Mouse (Mus musculus) heart, adult 2 months (tissue): ENCODE measurements around the gene Cgas. TPM values are rescaled to one million over a fixed set of nuclear protein-coding genes. Genes with fewer than 3 reads are reported as not detected.
"Not testable (repeated sequence)": the region's sequence is repeated elsewhere in the genome, so short reads cannot be mapped to it uniquely, and the experiment has no call there.

Experiments used
- DNase-seq, 2 experiments: peaks; one replicate each; pipeline ENCODE4 v3.0.0; 2021
- H3K27ac ChIP-seq: fragments of 200-600 bp; 2 replicates; pipeline ENCODE4 v1.8.1; 2022
- H3K27me3 ChIP-seq: fragments of 200-500 bp; 2 replicates; pipeline ENCODE4 v1.6.1; 2012; ENCODE audit warnings: mild to moderate bottlenecking, low read length, inconsistent platforms, mixed read lengths; ENCODE audit not compliant: control insufficient read depth, insufficient read depth
- H3K36me3 ChIP-seq: fragments of 200-500 bp; 2 replicates; pipeline ENCODE4 v1.6.1; 2012; ENCODE audit warnings: low read length, inconsistent platforms; ENCODE audit not compliant: control insufficient read depth, insufficient read depth
- H3K4me1 ChIP-seq: fragments of 200-500 bp; 2 replicates; pipeline ENCODE4 v1.6.1; 2011; ENCODE audit warnings: low read length; ENCODE audit not compliant: control insufficient read depth, insufficient read depth
- H3K4me3 ChIP-seq: fragments of 200-600 bp; 2 replicates; pipeline ENCODE4 v1.8.1; 2022
- H3K79me2 ChIP-seq: fragments of 200-500 bp; replicated peaks from 2 replicates; pipeline ENCODE4 v1.6.1; 2012; ENCODE audit warnings: mild to moderate bottlenecking, inconsistent platforms, low read length, moderate library complexity, mixed read lengths; ENCODE audit not compliant: control insufficient read depth, insufficient read depth
- H3K9ac ChIP-seq: fragments of 200-500 bp; 2 replicates; pipeline ENCODE4 v1.6.1; 2012; ENCODE audit warnings: low read depth, mild to moderate bottlenecking, control low read depth, inconsistent platforms, low read length, mixed read lengths
- CTCF ChIP-seq: fragments of 200-600 bp; IDR thresholded peaks from 2 replicates; pipeline ENCODE4 v1.8.1; 2022; ENCODE audit warnings: antibody characterized with exemption, mild to moderate bottlenecking, moderate library complexity
- EP300 ChIP-seq: fragments of 200-500 bp; IDR thresholded peaks from 2 replicates; pipeline ENCODE4 v1.6.1; 2011; ENCODE audit warnings: low read depth, low read length, control low read depth; ENCODE audit not compliant: insufficient read depth
- POLR2A ChIP-seq: fragments of 200-500 bp; IDR thresholded peaks from 2 replicates; pipeline ENCODE4 v1.6.1; 2011; ENCODE audit warnings: mild to moderate bottlenecking, low read depth, low read length, control low read depth; ENCODE audit not compliant: insufficient read depth
- WGBS: fragments of 180-500 bp; shearing (Covaris S2); methylation state at CpG from one replicate; pipeline ENCODE4 v1.1.7; 2018; 5-methylcytosine and 5-hydroxymethylcytosine counted together
- intact Hi-C: fragments of 180-260 bp; cut with DNase I; formaldehyde crosslinking; loops from one replicate; pipeline ENCODE4 v1.15.1; 2025
- polyA plus RNA-seq: library from polyadenylated mRNA; depleted of rRNA; stranded (reverse); fragments of >200 nt; gene quantifications from 2 replicates; pipeline ENCODE4 v1.2.3, GENCODE M21; 2012
- total RNA-seq, 2 experiments: library from RNA; stranded (reverse); gene quantifications; 2 replicates each; pipeline ENCODE4 v1.2.3; 2021

The Cgas gene
- total and polyA plus RNA-seq, 3 experiments = 0.20 to 0.55 (median 0.43) TPM

DNA sequence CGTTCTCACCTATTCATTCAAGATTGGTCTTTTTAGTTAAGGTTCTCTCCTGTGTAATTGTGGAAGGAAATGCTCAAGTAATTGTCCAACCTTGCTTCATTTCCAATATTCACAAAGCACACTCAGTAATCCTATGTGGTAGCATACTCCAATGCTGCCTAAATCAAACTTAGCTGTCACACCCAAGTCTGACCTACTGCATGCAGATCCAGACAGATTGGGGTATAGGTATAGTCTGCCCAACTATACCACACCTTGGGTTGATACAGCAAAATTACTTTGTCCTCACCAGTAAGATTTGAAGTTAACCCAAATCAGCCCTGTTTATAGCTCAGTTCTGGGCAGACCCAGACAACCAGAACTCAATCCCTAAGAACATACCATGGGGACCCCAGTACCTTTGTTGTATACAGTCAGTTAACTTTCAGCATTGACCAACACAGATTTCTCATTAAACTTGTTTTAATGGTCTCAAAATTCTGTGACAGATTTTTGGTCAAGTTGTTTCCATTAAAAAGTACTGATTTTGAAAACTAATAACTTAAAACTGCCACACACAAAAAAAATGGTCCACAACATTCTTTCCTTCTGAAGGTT, 35.1 kb upstream of the Cgas start:
- intact Hi-C loops, H3K4me1 ChIP-seq, H3K4me3 ChIP-seq, DNase-seq, H3K9ac ChIP-seq, H3K27ac ChIP-seq, H3K79me2 ChIP-seq, H3K27me3 ChIP-seq: not testable (repeated sequence)
- 53% methylated on average over 1 of the region's 1 CpGs for WGBS
- peaks cover 23% of the 10 kb centered on the region for H3K36me3 ChIP-seq
- TF ChIP-seq POLR2A = peak; percentile 38; the same call in 1 of the 2 replicates

DNA sequence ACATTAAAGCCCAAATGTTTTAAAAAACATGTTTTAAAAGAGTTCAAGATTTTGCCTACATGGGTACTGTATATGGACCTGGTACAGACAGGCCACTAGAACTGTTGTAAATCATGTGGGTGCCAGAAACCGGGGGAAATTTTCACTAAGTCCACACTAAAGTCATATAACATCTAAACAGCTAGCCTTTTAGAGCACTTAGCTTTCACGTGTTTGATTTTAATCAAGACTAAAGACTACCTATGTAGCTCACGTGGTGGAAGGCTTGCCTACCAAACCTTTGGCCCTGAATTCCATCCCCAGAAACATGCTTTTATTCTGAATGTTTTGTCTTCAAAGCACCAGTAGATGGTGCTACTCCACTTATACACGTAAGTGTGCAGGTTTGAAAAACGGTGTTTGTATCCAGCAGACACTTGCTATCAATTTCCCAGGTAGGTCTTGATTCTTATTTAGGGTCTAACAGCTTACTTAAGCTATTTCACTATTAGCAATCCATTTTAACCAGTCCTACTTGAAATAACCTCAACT, 34.0 kb upstream of the Cgas start:
- TF ChIP-seq POLR2A (no peak), CTCF (peak; percentile 81)
- H3K27me3 ChIP-seq = no peaks in the 10 kb centered on the region; the same call in 1 of the 2 replicates
- H3K36me3 ChIP-seq = peaks cover 23% of the 10 kb centered on the region
- WGBS = 22% methylated on average over 5 of the region's 5 CpGs
- peaks cover 2% of the 10 kb centered on the region for H3K4me1 ChIP-seq
- no peak overlapping the region for H3K27ac ChIP-seq
- H3K9ac ChIP-seq = no peak overlapping the region
- intact Hi-C loops = loop anchor here (2.0 kb wide), 1 partner anchor 76 kb away; no protein-coding TSS in a partner anchor
- no peak for DNase-seq
- H3K4me3 ChIP-seq = no peak overlapping the region
- H3K79me2 ChIP-seq = no peaks in the 10 kb centered on the region

DNA sequence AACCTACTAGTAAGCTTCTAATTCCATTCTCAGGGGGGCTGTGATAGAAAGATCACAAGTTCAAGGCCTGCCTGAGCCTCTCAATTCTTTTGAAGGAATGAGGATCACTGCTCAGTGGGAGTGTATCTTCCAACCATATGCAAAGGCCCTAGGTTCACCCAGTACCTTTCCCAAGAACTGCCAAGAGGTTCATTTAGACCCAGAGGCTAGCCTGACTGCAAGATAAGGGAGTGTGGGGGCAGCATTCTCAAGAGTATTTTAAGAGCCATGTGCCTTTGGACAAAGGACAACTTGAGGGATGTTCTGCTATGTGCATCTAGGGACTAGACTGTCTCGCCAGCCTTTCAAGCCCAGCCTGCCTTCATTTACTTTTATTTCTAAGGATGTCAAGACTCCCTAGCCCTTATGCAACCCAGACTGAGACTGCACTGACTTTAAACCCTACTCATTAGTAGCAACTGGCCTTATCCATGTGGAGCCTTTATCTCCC, 33.5 kb upstream of the Cgas start:
- intact Hi-C loops = loop anchor here (2.0 kb wide), 1 partner anchor 76 kb away; no protein-coding TSS in a partner anchor
- no peaks in the 10 kb centered on the region for H3K79me2 ChIP-seq
- TF ChIP-seq POLR2A = no peak
- TF ChIP-seq EP300 = no peak
- no peak for TF ChIP-seq CTCF
- H3K27me3 ChIP-seq = no peaks in the 10 kb centered on the region; the same call in 1 of the 2 replicates
- no peak overlapping the region for H3K4me3 ChIP-seq
- H3K9ac ChIP-seq = no peak overlapping the region
- H3K36me3 ChIP-seq = peaks cover 23% of the 10 kb centered on the region
- H3K4me1 ChIP-seq = peaks cover 2% of the 10 kb centered on the region
- H3K27ac ChIP-seq = no peak overlapping the region
- 48% methylated on average over 1 of the region's 1 CpGs for WGBS
- DNase-seq = no peak

DNA sequence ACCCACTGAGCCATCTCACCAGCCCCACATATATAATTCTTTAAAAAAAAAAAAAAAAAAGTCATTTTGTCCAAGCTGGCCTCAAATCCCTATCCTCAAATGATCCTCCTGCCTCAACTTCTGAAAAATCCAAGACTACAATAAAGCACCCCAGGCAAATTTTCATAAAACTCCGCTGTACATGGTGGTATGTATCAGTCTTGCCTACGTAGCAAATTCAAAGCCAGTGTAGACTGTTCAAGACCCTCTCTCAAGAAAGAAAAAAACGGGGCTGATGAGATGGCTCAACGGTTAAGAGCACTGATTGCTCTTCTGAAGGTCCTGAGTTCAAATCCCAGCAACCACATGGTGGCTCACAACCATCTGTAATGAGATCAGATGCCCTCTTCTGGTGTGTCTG, 32.8 kb upstream of the Cgas start:
- Histone ChIP-seq H3K79me2 (no peaks in the 10 kb centered on the region), H3K27ac (no peak overlapping the region), H3K36me3 (peaks cover 23% of the 10 kb centered on the region), H3K4me1 (peaks cover 2% of the 10 kb centered on the region), H3K4me3 (no peak overlapping the region), H3K9ac (no peak overlapping the region), H3K27me3 (no peaks in the 10 kb centered on the region; the same call in 1 of the 2 replicates)
- TF ChIP-seq EP300 (no peak), POLR2A (peak; percentile 9; the same call in 1 of the 2 replicates)
- no peak for DNase-seq
- intact Hi-C loops = loop anchor here (2.0 kb wide), 1 partner anchor 77 kb away; no protein-coding TSS in a partner anchor
- WGBS = 82% methylated on average over 4 of the region's 4 CpGs

DNA sequence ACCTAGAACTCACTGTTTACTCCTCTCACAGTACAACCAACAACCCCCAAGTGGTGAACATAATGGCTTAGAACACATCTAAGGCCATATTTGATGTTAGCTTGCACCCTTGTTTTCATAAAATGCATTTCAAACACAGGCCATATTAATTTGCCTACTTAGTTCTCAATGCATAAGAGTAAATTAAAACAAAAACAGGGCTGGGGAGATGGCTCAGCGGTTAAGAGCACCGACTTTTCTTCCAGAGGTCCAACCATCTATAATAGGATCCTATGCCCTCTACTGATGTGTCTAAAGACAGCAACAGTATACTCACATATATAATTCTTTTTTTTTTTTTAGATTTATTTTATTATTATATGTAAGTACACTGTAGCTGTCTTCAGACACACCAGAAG, 32.3 kb upstream of the Cgas start:
- DNase-seq = no peak
- H3K36me3 ChIP-seq = peaks cover 23% of the 10 kb centered on the region
- intact Hi-C loops = no loop called here
- H3K27me3 ChIP-seq = no peaks in the 10 kb centered on the region
- peaks cover 2% of the 10 kb centered on the region for H3K4me1 ChIP-seq
- no peaks in the 10 kb centered on the region for H3K79me2 ChIP-seq
- H3K4me3 ChIP-seq = no peak overlapping the region
- no peak overlapping the region for H3K27ac ChIP-seq
- TF ChIP-seq CTCF (no peak), POLR2A (no peak), EP300 (no peak)
- no peak overlapping the region for H3K9ac ChIP-seq
- 83% methylated on average over 2 of the region's 2 CpGs for WGBS

DNA sequence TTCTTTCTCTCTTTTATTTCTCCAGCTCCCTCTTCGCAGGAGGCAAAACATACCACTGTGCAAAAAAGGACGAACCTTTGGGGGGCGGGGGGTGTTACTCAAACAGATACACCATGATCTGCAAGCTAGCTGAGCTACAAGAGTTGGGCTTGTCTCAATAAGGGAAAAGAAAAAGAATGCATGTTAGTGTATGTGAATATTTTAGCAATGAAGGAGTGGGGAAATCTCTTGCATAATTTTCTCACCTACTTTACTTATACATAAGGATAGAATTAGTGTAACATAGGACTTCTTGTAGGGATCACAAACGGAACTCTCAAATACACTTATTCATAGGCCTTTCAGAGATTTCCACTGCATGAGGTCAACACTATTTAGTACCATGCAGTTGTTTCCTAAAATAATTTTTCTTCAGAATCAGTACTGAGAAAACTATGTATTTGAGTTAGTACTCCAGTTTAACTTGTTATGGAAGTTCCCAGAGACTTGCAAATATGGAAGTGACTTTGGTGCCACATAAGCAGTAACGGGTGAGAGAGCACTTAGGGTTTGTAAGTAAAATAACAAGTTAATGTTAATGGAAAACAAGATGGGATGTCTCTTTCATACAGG, 31.8 kb upstream of the Cgas start:
- Histone ChIP-seq H3K9ac (no peak overlapping the region), H3K27me3 (no peaks in the 10 kb centered on the region), H3K27ac (no peak overlapping the region), H3K79me2 (no peaks in the 10 kb centered on the region), H3K4me1 (peaks cover 2% of the 10 kb centered on the region), H3K36me3 (peaks cover 21% of the 10 kb centered on the region), H3K4me3 (no peak overlapping the region)
- TF ChIP-seq POLR2A = no peak
- TF ChIP-seq EP300 = no peak
- no peak for TF ChIP-seq CTCF
- 80% methylated on average over 5 of the region's 5 CpGs for WGBS
- no peak for DNase-seq
- intact Hi-C loops = no loop called here
